Mouse (Mus musculus): ENCODE measurements around the gene Wars. TPM values are rescaled to one million over a fixed set of nuclear protein-coding genes. Genes with fewer than 3 reads are reported as not detected.

Wars gene
- polyA plus RNA-seq, 1 experiment from 2014 or later = 84.0 TPM

GRCm38 (mm10) chr12:108816569-108816968 lies 77.4 kb downstream of the Wars start:
- Histone ChIP-seq H3K36me3 (peaks cover 37% of the 10 kb centered on the region), H3K9ac (no peak overlapping the region), H3K27ac (no peak overlapping the region), H3K4me2 (no peak overlapping the region), H3K4me3 (no peak overlapping the region), H3K27me3 (no peaks in the 10 kb centered on the region), H3K9me3 (no peaks in the 10 kb centered on the region), H3K4me1 (0 out of 2 replicates have a peak, but pooled peaks cover 2% of the 10 kb centered on the region)
- ATAC-seq (ENCODE audit: borderline replicate concordance, extremely low read depth, low FRiP score, low TSS enrichment) = no peak
- WGBS = 74% methylated on average over 11 of the region's 11 CpGs

- Histone ChIP-seq H3K9me3 (no peaks in the 10 kb centered on the region), H3K4me3 (no peak overlapping the region), H3K27me3 (no peaks in the 10 kb centered on the region), H3K4me2 (no peak overlapping the region), H3K27ac (no peak overlapping the region), H3K4me1 (0 out of 2 replicates have a peak, but pooled peaks cover 2% of the 10 kb centered on the region), H3K36me3 (peaks cover 37% of the 10 kb centered on the region), H3K9ac (no peak overlapping the region)
- 86% methylated on average over 6 of the region's 6 CpGs for WGBS
- no peak for ATAC-seq (ENCODE audit: borderline replicate concordance, extremely low read depth, low FRiP score, low TSS enrichment)
Observed at GRCm38 (mm10) chr12:108814470-108814869, 79.5 kb downstream of the Wars start.

GRCm38 (mm10) chr12:108812463-108812862 lies 81.5 kb downstream of the Wars start:
- Histone ChIP-seq H3K27ac (no peak overlapping the region), H3K9ac (no peak overlapping the region), H3K36me3 (peaks cover 29% of the 10 kb centered on the region), H3K4me1 (0 out of 2 replicates have a peak, but pooled peaks cover 2% of the 10 kb centered on the region), H3K4me2 (no peak overlapping the region), H3K27me3 (no peaks in the 10 kb centered on the region), H3K4me3 (no peak overlapping the region), H3K9me3 (no peaks in the 10 kb centered on the region)
- WGBS = 83% methylated on average over 6 of the region's 6 CpGs
- no peak for ATAC-seq (ENCODE audit: borderline replicate concordance, extremely low read depth, low FRiP score, low TSS enrichment)

- Histone ChIP-seq H3K9me3 (no peaks in the 10 kb centered on the region), H3K4me1 (0 out of 2 replicates have a peak, but pooled peaks cover 2% of the 10 kb centered on the region), H3K36me3 (peaks cover 28% of the 10 kb centered on the region), H3K4me2 (no peak overlapping the region), H3K4me3 (no peak overlapping the region), H3K27ac (no peak overlapping the region), H3K27me3 (no peaks in the 10 kb centered on the region), H3K9ac (no peak overlapping the region)
- WGBS = 40% methylated on average over 2 of the region's 2 CpGs
- ATAC-seq (ENCODE audit: borderline replicate concordance, extremely low read depth, low FRiP score, low TSS enrichment) = no peak
Observed at GRCm38 (mm10) chr12:108811133-108811532, 82.8 kb downstream of the Wars start.

GRCm38 (mm10) chr12:108810309-108810708 lies 83.7 kb downstream of the Wars start:
- WGBS = 73% methylated on average over 7 of the region's 7 CpGs

More at GRCm38 (mm10) chr12:108810309-108810708, 83.7 kb downstream of the Wars start:
- H3K4me2 ChIP-seq = no peak overlapping the region
- no peak for ATAC-seq (ENCODE audit: borderline replicate concordance, extremely low read depth, low FRiP score, low TSS enrichment)
- no peaks in the 10 kb centered on the region for H3K27me3 ChIP-seq
- 0 out of 2 replicates have a peak, but pooled peaks cover 2% of the 10 kb centered on the region for H3K4me1 ChIP-seq
- no peak overlapping the region for H3K9ac ChIP-seq
- H3K4me3 ChIP-seq = no peak overlapping the region
- no peak overlapping the region for H3K27ac ChIP-seq
- H3K36me3 ChIP-seq = peaks cover 26% of the 10 kb centered on the region
- no peaks in the 10 kb centered on the region for H3K9me3 ChIP-seq

MicroRNA genes within 50 kb of the gene (microRNA counts, 519-probe panel; counts per million panel counts)
- microRNA mmu-miR-345-3p (19.7 counts per million), microRNA mmu-miR-345-5p (2,170 counts per million, percentile 25 among the panel's probes with 10 or more counts)

Small RNAs within 50 kb of the gene (microRNA-seq; reads per million reads assigned to microRNA genes)
- 85.2 reads per million, percentile 51 among the genes with 10 or more reads in this experiment for gene Mir345

Other genes with a start within 250 kb of the Wars start
- 0.82 and 1.4 TPM in 2 replicates for gene Degs2, start 191.9 kb downstream of the Wars start, polyA plus RNA-seq (2015; fragmentation: Nextera tagmentation; extraction: Ambion mirVana)
- gene Yy1, start 101.2 kb downstream of the Wars start, polyA plus RNA-seq (2015; fragmentation: Nextera tagmentation; extraction: Ambion mirVana) = 19.3 and 21.6 TPM in 2 replicates
- gene Slc25a29, start 58.3 kb downstream of the Wars start, polyA plus RNA-seq (2015; fragmentation: Nextera tagmentation; extraction: Ambion mirVana) = 8.0 and 8.6 TPM in 2 replicates
- 9.7 and 10.1 TPM in 2 replicates for gene Slc25a47, start 58.1 kb downstream of the Wars start, polyA plus RNA-seq (2015; fragmentation: Nextera tagmentation; extraction: Ambion mirVana)
- 9.8 and 9.9 TPM in 2 replicates for gene Wdr25, start 543 bp downstream of the Wars start, polyA plus RNA-seq (2015; fragmentation: Nextera tagmentation; extraction: Ambion mirVana)
- 5.0 and 5.4 TPM in 2 replicates for gene Begain, start 174.0 kb upstream of the Wars start, polyA plus RNA-seq (2015; fragmentation: Nextera tagmentation; extraction: Ambion mirVana)

All from lung, embryonic 15.5 days (tissue).